Mouse (Mus musculus): ENCODE results near the gene Klf14. TPM values are rescaled to one million over a fixed set of nuclear protein-coding genes. Genes with fewer than 3 reads are reported as not detected.

Klf14 gene
- total RNA-seq, 2 experiments from 2014 or later: 0.59 to 0.66 TPM

Other genes with a start within 250 kb of the Klf14 start
- 100 to 1,000 TPM in 1 of 2 experiments, 10 to 100 TPM in 1; 99.8 to 118 TPM for gene Mest, start 235.5 kb downstream of the Klf14 start, total RNA-seq (2021)
- gene Copg2, start 62.3 kb downstream of the Klf14 start, total RNA-seq (2021): 10 to 100 TPM; 68.4 to 77.7 TPM
- gene Tsga13, start 43.5 kb downstream of the Klf14 start, total RNA-seq (2021): under 1 TPM in 1 of 2 experiments, not detected in 1; 0.50 TPM